Mouse (Mus musculus) spleen, adult 2 months (tissue): ENCODE measurements around the gene Cacna1c.

Experiments
- CTCF ChIP-seq: fragments of 200-500 bp; IDR thresholded peaks from 2 replicates; pipeline ENCODE4 v1.5.1; 2011; ENCODE audit warnings: mild to moderate bottlenecking, inconsistent platforms; ENCODE audit not compliant: insufficient read depth, insufficient read length, insufficient replicate concordance; ENCODE audit errors: extremely low read depth
- POLR2A ChIP-seq: fragments of 200-500 bp; IDR thresholded peaks from 2 replicates; pipeline ENCODE4 v1.6.1; 2011; ENCODE audit warnings: low read depth, low read length, inconsistent platforms

DNA sequence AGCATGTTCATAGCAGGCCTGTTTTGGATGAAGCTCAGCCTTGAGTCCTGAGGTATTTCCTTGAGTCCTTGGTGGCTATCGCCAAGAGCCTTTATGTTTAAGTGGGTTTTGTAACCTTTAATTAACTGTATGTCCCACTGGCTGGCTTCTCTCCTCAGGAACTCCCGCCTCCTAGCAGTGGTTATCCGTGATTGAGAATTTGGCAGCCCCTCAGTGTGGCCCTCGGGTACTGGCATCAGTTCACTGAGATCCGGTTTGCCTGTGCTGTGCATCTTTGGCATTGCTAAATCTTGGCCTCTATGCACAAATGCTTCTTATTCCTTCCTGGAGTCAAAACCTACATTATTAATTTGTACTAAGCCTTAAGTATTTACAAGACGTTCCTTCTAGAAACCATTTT is 587.3 kb downstream of the Cacna1c start:
- TF ChIP-seq POLR2A = no peak
- no peak for TF ChIP-seq CTCF
